Mouse (Mus musculus): ENCODE measurements around the gene Foxa3. TPM values are rescaled to one million over a fixed set of nuclear protein-coding genes. Genes with fewer than 3 reads are reported as not detected.

Foxa3 gene
- polyA plus RNA-seq, 1 experiment from 2014 or later, result not detected

- Histone ChIP-seq H3K27me3 (ENCODE audit: low read depth, poor library complexity, severe bottlenecking) (peaks cover 27% of the 10 kb centered on the region), H3K27ac (no peak within 1 kb of the TSS), H3K9me3 (replicated peaks) (no peaks in the 10 kb centered on the region), H3K4me3 (no peak within 1 kb of the TSS), H3K36me3 (no peaks in the 10 kb centered on the region), H3K4me1 (peaks cover 16% of the 10 kb centered on the region)
- DNase-seq (ENCODE audit: low spot score), result no peak
- 70% methylated on average over 2 of the region's 2 CpGs for WGBS
Observed at GRCm38 (mm10) chr7:18987100-18987499, 36.2 kb downstream of the Foxa3 start, which contains the start of gene Nanos2. Gene Nanos2, plus strand, starts transcription at chr7:18987400.

- WGBS, result 79% methylated on average over 2 of the region's 2 CpGs
- H3K36me3 ChIP-seq, result no peaks in the 10 kb centered on the region
- DNase-seq (ENCODE audit: low spot score), result no peak
- no peaks in the 10 kb centered on the region for H3K9me3 ChIP-seq (replicated peaks)
- no peak overlapping the region for H3K27ac ChIP-seq
- peaks cover 21% of the 10 kb centered on the region for H3K27me3 ChIP-seq (ENCODE audit: low read depth, poor library complexity, severe bottlenecking)
- peaks cover 10% of the 10 kb centered on the region for H3K4me1 ChIP-seq
- no peak overlapping the region for H3K4me3 ChIP-seq
Observed at GRCm38 (mm10) chr7:18986503-18986902, 36.8 kb downstream of the Foxa3 start.

DNA sequence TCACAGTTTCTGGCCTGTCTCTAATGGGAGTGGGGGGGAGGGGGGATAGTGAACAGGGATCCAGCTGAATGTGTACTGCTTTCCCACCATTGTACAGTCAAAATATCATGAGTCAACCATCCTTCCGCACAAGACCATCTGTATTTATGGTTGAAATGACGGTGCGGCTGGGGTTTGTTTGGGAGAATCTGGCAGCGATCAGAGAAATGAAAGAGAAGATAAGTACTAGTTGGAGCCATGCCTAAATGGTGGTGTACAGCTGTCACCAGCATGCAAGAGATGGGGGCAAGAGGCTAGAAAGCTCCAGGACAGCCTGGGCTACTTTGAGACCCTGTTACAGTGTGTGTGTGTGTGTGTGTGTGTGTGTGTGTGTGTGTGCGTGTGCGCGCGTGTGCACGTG, 45.0 kb downstream of the Foxa3 start:
- Histone ChIP-seq H3K27ac (no peak overlapping the region), H3K27me3 (ENCODE audit: low read depth, poor library complexity, severe bottlenecking) (0 out of 2 replicates have a peak, but pooled peaks cover 3% of the 10 kb centered on the region), H3K4me3 (no peak overlapping the region), H3K9me3 (replicated peaks) (no peaks in the 10 kb centered on the region), H3K4me1 (no peaks in the 10 kb centered on the region), H3K36me3 (no peaks in the 10 kb centered on the region)
- DNase-seq (ENCODE audit: low spot score), result no peak
- WGBS, result 93% methylated on average over 9 of the region's 9 CpGs

- Histone ChIP-seq H3K9me3 (replicated peaks) (0 out of 2 replicates have a peak, but pooled peaks cover 3% of the 10 kb centered on the region), H3K4me3 (no peak overlapping the region), H3K27me3 (ENCODE audit: low read depth, poor library complexity, severe bottlenecking) (peaks cover 31% of the 10 kb centered on the region), H3K27ac (no peak overlapping the region), H3K36me3 (no peaks in the 10 kb centered on the region), H3K4me1 (no peaks in the 10 kb centered on the region)
- no peak for DNase-seq (ENCODE audit: low spot score)
- WGBS, result 85% methylated on average over 3 of the region's 3 CpGs
Observed at GRCm38 (mm10) chr7:18970956-18971355, 52.4 kb downstream of the Foxa3 start.

DNA sequence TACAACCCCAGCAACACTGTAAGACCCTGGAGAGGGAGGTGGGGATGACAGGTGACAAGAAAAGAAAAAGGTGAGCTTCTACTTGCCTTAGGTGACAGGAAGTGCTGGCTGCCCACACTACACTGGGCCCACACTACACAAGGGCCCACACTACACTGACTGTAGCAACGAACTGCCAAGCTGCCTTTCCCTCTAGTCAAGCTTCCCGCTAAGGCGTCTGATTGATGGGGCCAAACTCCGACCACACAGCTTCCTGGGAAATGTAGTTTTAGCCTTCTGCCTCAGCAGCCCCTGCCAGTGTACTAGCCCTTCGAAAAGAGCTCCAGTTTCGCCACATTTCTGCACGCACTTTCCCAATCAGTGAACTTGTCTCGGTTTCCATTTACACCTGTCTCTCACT, 55.7 kb downstream of the Foxa3 start:
- H3K27ac ChIP-seq, result no peak overlapping the region
- H3K4me3 ChIP-seq, result no peak overlapping the region
- H3K4me1 ChIP-seq, result peaks cover 8% of the 10 kb centered on the region
- no peak for DNase-seq (ENCODE audit: low spot score)
- H3K27me3 ChIP-seq (ENCODE audit: low read depth, poor library complexity, severe bottlenecking), result peaks cover 62% of the 10 kb centered on the region
- WGBS, result 9% methylated on average over 8 of the region's 8 CpGs
- no peaks in the 10 kb centered on the region for H3K36me3 ChIP-seq
- H3K9me3 ChIP-seq (replicated peaks), result 0 out of 2 replicates have a peak, but pooled peaks cover 3% of the 10 kb centered on the region

DNA sequence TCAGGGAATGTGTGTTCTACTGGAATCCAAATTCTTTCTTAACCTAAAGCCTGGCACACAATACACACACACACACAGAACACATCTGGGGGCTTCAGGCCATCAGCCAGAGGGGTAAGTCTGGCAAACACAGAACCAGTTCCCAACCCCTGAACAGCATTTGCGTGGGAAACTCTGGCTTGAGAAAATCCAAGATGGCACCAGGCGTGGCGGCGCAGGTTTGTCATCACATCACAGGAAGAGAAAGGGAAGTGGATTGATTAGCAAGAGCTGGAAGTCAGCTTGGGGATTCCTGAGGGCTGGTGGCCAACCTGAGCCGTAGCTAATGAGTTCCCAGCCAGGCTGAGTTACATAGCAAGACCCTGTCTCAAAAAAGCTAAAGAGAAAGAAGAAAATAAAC, 58.0 kb downstream of the Foxa3 start:
- Histone ChIP-seq H3K4me3 (no peak overlapping the region), H3K4me1 (peaks cover 10% of the 10 kb centered on the region), H3K9me3 (replicated peaks) (0 out of 2 replicates have a peak, but pooled peaks cover 3% of the 10 kb centered on the region), H3K27ac (no peak overlapping the region), H3K27me3 (ENCODE audit: low read depth, poor library complexity, severe bottlenecking) (peaks cover 85% of the 10 kb centered on the region), H3K36me3 (no peaks in the 10 kb centered on the region)
- DNase-seq (ENCODE audit: low spot score), result no peak
- 78% methylated on average over 5 of the region's 5 CpGs for WGBS

DNA sequence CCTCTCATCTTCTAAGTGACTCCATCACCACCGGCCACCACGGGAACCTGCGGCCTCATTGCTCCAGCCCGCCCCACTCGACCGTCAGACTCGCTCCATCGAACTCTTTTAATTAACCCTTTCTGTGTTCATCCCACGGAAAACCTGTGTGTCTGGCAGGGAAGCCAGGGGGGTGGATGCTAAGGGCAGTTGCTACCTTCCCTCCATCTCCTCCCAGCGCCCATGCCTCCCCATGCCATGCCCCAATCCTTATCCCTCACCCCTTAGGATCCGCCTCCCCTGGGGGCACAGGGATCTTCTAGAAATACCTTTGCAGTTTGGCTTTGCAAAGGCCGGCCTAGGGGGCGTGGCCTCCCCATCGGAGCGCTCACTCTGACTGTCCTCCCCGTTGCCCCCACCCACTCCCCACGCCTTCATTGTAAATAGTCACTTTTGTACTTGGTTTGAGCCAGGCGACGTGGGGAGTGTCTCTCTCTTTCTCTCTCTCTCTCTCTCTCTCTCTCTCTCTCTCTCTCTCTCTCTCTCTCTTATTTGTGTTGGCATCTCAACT, 60.0 kb downstream of the Foxa3 start:
- DNase-seq (ENCODE audit: low spot score), result no peak
- Histone ChIP-seq H3K27me3 (ENCODE audit: low read depth, poor library complexity, severe bottlenecking) (peaks cover 95% of the 10 kb centered on the region), H3K4me1 (peaks cover 11% of the 10 kb centered on the region), H3K27ac (no peak overlapping the region), H3K4me3 (no peak overlapping the region), H3K9me3 (replicated peaks) (no peaks in the 10 kb centered on the region), H3K36me3 (no peaks in the 10 kb centered on the region)
- WGBS, result under 1% methylated on average over 19 of the region's 19 CpGs

Other genes starting within 250 kb of the Foxa3 start
- not detected in 2 replicates for gene Psg19, start 225.0 kb downstream of the Foxa3 start, polyA plus RNA-seq (2016; fragmentation: Nextera tagmentation; extraction: Ambion mirVana)
- gene Psg17, start 201.9 kb downstream of the Foxa3 start, polyA plus RNA-seq (2016; fragmentation: Nextera tagmentation; extraction: Ambion mirVana), result not detected in 2 replicates
- not detected in 2 replicates for gene Mill2, start 183.6 kb downstream of the Foxa3 start, polyA plus RNA-seq (2016; fragmentation: Nextera tagmentation; extraction: Ambion mirVana)
- gene Pglyrp1, start 152.2 kb downstream of the Foxa3 start, polyA plus RNA-seq (2016; fragmentation: Nextera tagmentation; extraction: Ambion mirVana), result 0.33 and 0.58 TPM in 2 replicates
- 34.1 and 37.6 TPM in 2 replicates for gene Ccdc61, start 113.1 kb downstream of the Foxa3 start, polyA plus RNA-seq (2016; fragmentation: Nextera tagmentation; extraction: Ambion mirVana)
- gene Nova2, start 97.7 kb downstream of the Foxa3 start, polyA plus RNA-seq (2016; fragmentation: Nextera tagmentation; extraction: Ambion mirVana), result 0.23 and 0.28 TPM in 2 replicates
- not detected in 2 replicates for gene Nanos2, start 36.1 kb downstream of the Foxa3 start, polyA plus RNA-seq (2016; fragmentation: Nextera tagmentation; extraction: Ambion mirVana)
- gene Mypop, start 32.3 kb downstream of the Foxa3 start, polyA plus RNA-seq (2016; fragmentation: Nextera tagmentation; extraction: Ambion mirVana), result 3.4 and 4.0 TPM in 2 replicates
- 30.8 and 34.4 TPM in 2 replicates for gene Irf2bp1, start 19.5 kb downstream of the Foxa3 start, polyA plus RNA-seq (2016; fragmentation: Nextera tagmentation; extraction: Ambion mirVana)
- 50.4 and 54.6 TPM in 2 replicates for gene Sympk, start 839 bp upstream of the Foxa3 start, polyA plus RNA-seq (2016; fragmentation: Nextera tagmentation; extraction: Ambion mirVana)
- gene Rsph6a, start 31.2 kb upstream of the Foxa3 start, polyA plus RNA-seq (2016; fragmentation: Nextera tagmentation; extraction: Ambion mirVana), result not detected in 2 replicates
- 20.0 and 21.4 TPM in 2 replicates for gene Dmwd, start 52.7 kb upstream of the Foxa3 start, polyA plus RNA-seq (2016; fragmentation: Nextera tagmentation; extraction: Ambion mirVana)
- gene Dmpk, start 60.3 kb upstream of the Foxa3 start, polyA plus RNA-seq (2016; fragmentation: Nextera tagmentation; extraction: Ambion mirVana), result 7.2 and 8.7 TPM in 2 replicates
- 5.7 and 7.5 TPM in 2 replicates for gene Six5, start 71.1 kb upstream of the Foxa3 start, polyA plus RNA-seq (2016; fragmentation: Nextera tagmentation; extraction: Ambion mirVana)
- gene Gm4969, start 94.8 kb upstream of the Foxa3 start, polyA plus RNA-seq (2016; fragmentation: Nextera tagmentation; extraction: Ambion mirVana), result 1.1 and 2.2 TPM in 2 replicates
- gene Fbxo46, start 96.3 kb upstream of the Foxa3 start, polyA plus RNA-seq (2016; fragmentation: Nextera tagmentation; extraction: Ambion mirVana), result 15.2 and 19.6 TPM in 2 replicates
- gene Qpctl, start 125.8 kb upstream of the Foxa3 start, polyA plus RNA-seq (2016; fragmentation: Nextera tagmentation; extraction: Ambion mirVana), result 12.5 and 14.4 TPM in 2 replicates
- 176 and 199 TPM in 2 replicates for gene Snrpd2, start 126.2 kb upstream of the Foxa3 start, polyA plus RNA-seq (2016; fragmentation: Nextera tagmentation; extraction: Ambion mirVana)
- gene Gipr, start 142.6 kb upstream of the Foxa3 start, polyA plus RNA-seq (2016; fragmentation: Nextera tagmentation; extraction: Ambion mirVana), result 0.06 and 0.09 TPM in 2 replicates
- gene Eml2, start 152.9 kb upstream of the Foxa3 start, polyA plus RNA-seq (2016; fragmentation: Nextera tagmentation; extraction: Ambion mirVana), result 3.2 and 6.4 TPM in 2 replicates
- gene Gpr4, start 189.0 kb upstream of the Foxa3 start, polyA plus RNA-seq (2016; fragmentation: Nextera tagmentation; extraction: Ambion mirVana), result 6.5 and 8.5 TPM in 2 replicates
- 45.7 and 48.7 TPM in 2 replicates for gene Opa3, start 204.8 kb upstream of the Foxa3 start, polyA plus RNA-seq (2016; fragmentation: Nextera tagmentation; extraction: Ambion mirVana)
- gene Vasp, start 248.3 kb upstream of the Foxa3 start, polyA plus RNA-seq (2016; fragmentation: Nextera tagmentation; extraction: Ambion mirVana), result 68.1 and 75.7 TPM in 2 replicates